Comparison of ENCODE assay signal across 20 mouse cellular contexts in the genomic region with DNA sequence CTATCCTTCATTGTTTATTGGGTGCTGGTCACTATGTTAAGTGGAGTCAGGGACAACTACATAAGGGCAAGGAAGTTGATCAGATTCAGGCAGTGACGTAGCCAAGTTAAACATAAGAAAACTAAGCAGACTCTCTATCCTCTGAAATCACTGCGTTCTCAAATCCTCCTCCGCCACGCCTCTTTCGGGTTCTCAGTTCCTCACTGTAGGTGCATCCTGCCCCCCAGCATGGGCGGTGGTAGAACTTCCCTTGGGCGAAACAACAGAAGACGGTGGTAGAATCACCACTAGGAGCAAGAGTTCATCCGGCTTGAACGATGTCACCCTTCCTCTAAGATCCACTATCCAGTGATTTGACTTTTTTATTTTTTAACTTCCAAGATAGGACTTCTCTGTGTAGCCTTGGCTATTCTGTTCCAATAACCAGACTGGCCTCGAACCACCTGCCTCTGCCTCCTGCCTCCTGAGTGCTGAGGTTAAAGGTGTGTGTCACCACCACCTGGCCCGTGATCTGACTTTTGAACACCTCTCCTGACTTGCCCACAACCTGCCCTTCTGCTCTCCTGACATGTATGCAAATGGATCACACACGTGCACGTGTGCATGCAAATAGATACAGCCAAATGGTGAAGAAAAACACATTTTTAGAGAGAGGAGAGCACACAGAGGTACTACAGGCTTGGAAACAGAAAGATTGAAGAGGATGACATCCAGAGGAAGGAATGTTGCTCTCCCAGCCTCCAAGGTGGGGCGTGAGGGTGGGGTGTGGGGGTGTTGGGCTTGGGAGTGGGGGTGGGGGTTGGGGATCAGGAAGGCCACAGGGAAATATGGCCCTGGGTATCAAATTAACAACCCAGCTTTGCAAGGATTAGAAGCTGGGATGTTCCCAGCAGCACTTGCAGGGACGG. TPM values are rescaled to one million over a fixed set of nuclear protein-coding genes. Genes with fewer than 3 reads are reported as not detected.
DNase-seq lines count a peak whose midpoint lies in the region; ATAC-seq and TF ChIP-seq lines count a peak whose summit lies in the region.
"Had no signal": no experiment of that assay in that cellular context is flagged by ENCODE, and none has a peak within 500 bp of the region (broad histone marks: within the 10 kb centered on the region; RNA-seq: fewer than 3 reads in every experiment).

No protein-coding gene starts in this region.

- H3K4me1 ChIP-seq in lung, embryonic 15.5 days = peaks cover 14% of the 10 kb centered on the region
- H3K4me1 ChIP-seq in CH12.LX (ENCODE audit: control insufficient read depth in 1 of 2, insufficient read depth in 2 of 2) = peaks cover 21 to 35% of the 10 kb centered on the region in 2 experiments
- no peaks in the 10 kb centered on the region for H3K4me1 ChIP-seq in stomach, postnatal 0 days (replicated peaks; ENCODE audit: control insufficient read depth, insufficient read depth)
- H3K4me1 ChIP-seq: embryonic facial prominence, embryonic 15.5 days; hindbrain, embryonic 12.5 days; hindbrain, embryonic 15.5 days had no signal

- H3K27me3 ChIP-seq in lung, embryonic 15.5 days = no peaks in the 10 kb centered on the region
- H3K27me3 ChIP-seq in CH12.LX (replicated peaks) = peaks cover 3% of the 10 kb centered on the region
- no peaks in the 10 kb centered on the region for H3K27me3 ChIP-seq in stomach, postnatal 0 days (ENCODE audit: control insufficient read depth, insufficient read depth, low read length)
- H3K27me3 ChIP-seq: embryonic facial prominence, embryonic 15.5 days; hindbrain, embryonic 12.5 days; hindbrain, embryonic 15.5 days; Patski had no signal

- dilution Hi-C loops in CH12.LX (cut with MboI; ENCODE audit: extremely low pct_ligation_motif_present, extremely low pct_unique_long_range_greater_than_20kb, low sequenced_read_pairs) = no loop called here

- in situ Hi-C loops in CH12.LX (cut with MboI; ENCODE audit: low pct_ligation_motif_present, low pct_unique_long_range_greater_than_20kb, low sequenced_read_pairs) = loop anchor here (10.0 kb wide), 1 partner anchor 118 kb away; no protein-coding TSS in a partner anchor

- no peak overlapping the region for H3K4me3 ChIP-seq in lung, embryonic 15.5 days
- no peak overlapping the region for H3K4me3 ChIP-seq in CH12.LX (replicated peaks in 1 of 3; ENCODE audit: low read depth in 2 of 3, low read length in 2 of 3, poor library complexity in 1 of 3)
- H3K4me3 ChIP-seq in stomach, postnatal 0 days (ENCODE audit: low read depth, low read length) = no peak overlapping the region
- H3K4me3 ChIP-seq: embryonic facial prominence, embryonic 15.5 days; hindbrain, embryonic 12.5 days; hindbrain, embryonic 15.5 days had no signal

- TF ChIP-seq EP300 in CH12.LX (IDR thresholded peaks at IDR 0.05; ENCODE audit: low read length) = peak; percentile 47; the same call in 1 of the 2 replicates
- TF ChIP-seq EP300 in stomach, postnatal 0 days (optimal IDR thresholded peaks at IDR 0.05) = no peak

- H3K36me3 ChIP-seq in lung, embryonic 15.5 days = no peaks in the 10 kb centered on the region
- no peaks in the 10 kb centered on the region for H3K36me3 ChIP-seq in CH12.LX (replicated peaks in 1 of 2; ENCODE audit: control insufficient read depth in 1 of 2, insufficient read depth in 1 of 2, low read length in 1 of 2)
- no peaks in the 10 kb centered on the region for H3K36me3 ChIP-seq in stomach, postnatal 0 days (ENCODE audit: control insufficient read depth, insufficient read depth, low read length)
- H3K36me3 ChIP-seq: embryonic facial prominence, embryonic 15.5 days; G1E; hindbrain, embryonic 12.5 days; hindbrain, embryonic 15.5 days had no signal

- H3K9ac ChIP-seq in lung, embryonic 15.5 days = no peak overlapping the region
- H3K9ac ChIP-seq in CH12.LX (ENCODE audit: insufficient read depth, low read depth) = no peak overlapping the region
- H3K9ac ChIP-seq in stomach, postnatal 0 days (ENCODE audit: low read length) = no peak overlapping the region
- H3K9ac ChIP-seq: embryonic facial prominence, embryonic 15.5 days; hindbrain, embryonic 12.5 days; hindbrain, embryonic 15.5 days had no signal

- H3K79me2 ChIP-seq in CH12.LX (replicated peaks; ENCODE audit: control insufficient read depth, extremely low read depth, insufficient read depth, poor library complexity, severe bottlenecking) = no peaks in the 10 kb centered on the region

- WGBS in lung, embryonic 15.5 days = 75% methylated on average over 16 of the region's 16 CpGs
- 69% methylated on average over 16 of the region's 16 CpGs for WGBS in stomach, postnatal 0 days

- H3K4me2 ChIP-seq in lung, embryonic 15.5 days = no peak overlapping the region
- H3K4me2 ChIP-seq in CH12.LX (ENCODE audit: insufficient read depth, low read depth, poor library complexity, severe bottlenecking) = peak overlapping the region; percentile 69
- no peak overlapping the region for H3K4me2 ChIP-seq in stomach, postnatal 0 days (replicated peaks; ENCODE audit: low read depth)
- H3K4me2 ChIP-seq: embryonic facial prominence, embryonic 15.5 days; heart, embryonic 11.5 days; hindbrain, embryonic 12.5 days; hindbrain, embryonic 15.5 days had no signal

- H3K9me3 ChIP-seq in lung, embryonic 15.5 days = no peaks in the 10 kb centered on the region
- H3K9me3 ChIP-seq in CH12.LX (replicated peaks; ENCODE audit: low read length) = no peaks in the 10 kb centered on the region
- no peaks in the 10 kb centered on the region for H3K9me3 ChIP-seq in stomach, postnatal 0 days (ENCODE audit: control insufficient read depth, low read length)
- H3K9me3 ChIP-seq: embryonic facial prominence, embryonic 15.5 days; G1E; hindbrain, embryonic 12.5 days; hindbrain, embryonic 15.5 days had no signal

- no peak for TF ChIP-seq POLR2A in CH12.LX (IDR thresholded peaks at IDR 0.05; ENCODE audit: low read depth, low read length)

- TF ChIP-seq CTCF in CH12.LX (conservative IDR thresholded peaks at IDR 0.05 in 1 of 2, IDR thresholded peaks at IDR 0.05 in 1 of 2; ENCODE audit: low read depth in 2 of 2, low read length in 2 of 2) = no peak
- no peak for TF ChIP-seq CTCF in stomach, postnatal 0 days (IDR thresholded peaks at IDR 0.05; ENCODE audit: low read depth)

- 0 out of 2 replicates have a peak overlapping the region, but pooled peaks have one; percentile 15 for H3K27ac ChIP-seq in lung, embryonic 15.5 days
- no peak overlapping the region for H3K27ac ChIP-seq in CH12.LX (ENCODE audit: insufficient read depth, low read depth)
- H3K27ac ChIP-seq in stomach, postnatal 0 days (replicated peaks) = 0 out of 2 replicates have a peak overlapping the region, but pooled peaks have one; percentile 30
- H3K27ac ChIP-seq: embryonic facial prominence, embryonic 15.5 days; hindbrain, embryonic 12.5 days; hindbrain, embryonic 15.5 days had no signal

- no peak for TF ChIP-seq RAD21 in CH12.LX (IDR thresholded peaks at IDR 0.05; ENCODE audit: low read depth, low read length)

- no peak for DNase-seq in lung, postnatal 14 days
- DNase-seq in CH12.LX (ENCODE audit: extremely low read depth) = peak; percentile 73
- DNase-seq in stomach, postnatal 0 days (ENCODE audit: low spot score) = no peak
- no peak for DNase-seq in cerebellum, postnatal 4 days (ENCODE audit: low spot score in 2 of 2)
- no peak for DNase-seq in thymus, postnatal 0 days (ENCODE audit: low spot score)
- DNase-seq: adrenal gland, postnatal 10 days; adrenal gland, postnatal 36 days; cerebellum, adult 18-20 months; cerebellum, adult 9-10 months; cerebellum, postnatal 14 days; gastrocnemius, postnatal 25 days had no signal

- ATAC-seq in lung, embryonic 15.5 days (ENCODE audit: borderline replicate concordance, extremely low read depth, low FRiP score, low TSS enrichment) = no peak
- peak; percentile 52; the same call in 1 of the 2 replicates for ATAC-seq in monocyte, adult 5-6 weeks (replicated peaks; ENCODE audit: insufficient number of reproducible peaks, low FRiP score, low TSS enrichment, poor library complexity, severe bottlenecking)
- ATAC-seq in stomach, postnatal 0 days (ENCODE audit: low FRiP score, low TSS enrichment) = peak; percentile 30; the same call in 1 of the 2 replicates
- ATAC-seq: forebrain, embryonic 14.5 days; Patski had no signal

TF ChIP-seq in CH12.LX, 34 proteins besides CTCF, POLR2A, EP300 and RAD21:
- TF ChIP-seq MAZ (IDR thresholded peaks at IDR 0.05; ENCODE audit: low read depth, low read length) = no peak
- peak; percentile 78 for TF ChIP-seq IRF4 (IDR thresholded peaks at IDR 0.05; ENCODE audit: low read depth, low read length)
- peak; percentile 98 for TF ChIP-seq BHLHE40 (IDR thresholded peaks at IDR 0.05; ENCODE audit: low read depth, low read length)

RNA-seq across cellular contexts. Expression of a gene that starts 20.7 kb away (rescaled TPM):
- 42.3 and 46.1 TPM in 2 replicates for polyA plus RNA-seq in lung, embryonic 15.5 days (2015; fragmentation: Nextera tagmentation; extraction: Ambion mirVana)
- total RNA-seq in CH12.LX (2012; rRNA removed) = 22.4 and 25.2 TPM in 2 replicates
- total RNA-seq in CH12.LX (2014; rRNA removed) = 16.6 and 22.9 TPM in 2 replicates
- 30.9 and 38.7 TPM in 2 replicates for polyA plus RNA-seq in CH12.LX (2012; ENCODE audit: insufficient read length, low read depth)
- total RNA-seq in monocyte, adult 5-6 weeks (2017) = 154 to 232 TPM (median 168 TPM) in 3 replicates
- polyA plus RNA-seq in stomach, postnatal 0 days (2015; fragmentation: Nextera tagmentation; extraction: Ambion mirVana) = 33.2 and 34.1 TPM in 2 replicates
- polyA plus RNA-seq in thymus, postnatal 0 days (2015; fragmentation: Nextera tagmentation; extraction: Ambion mirVana) = 24.8 and 26.6 TPM in 2 replicates

RNA-seq across cellular contexts. Expression of a gene that starts 39.4 kb away (rescaled TPM):
- 3.7 and 4.6 TPM in 2 replicates for polyA plus RNA-seq in lung, embryonic 15.5 days (2015; fragmentation: Nextera tagmentation; extraction: Ambion mirVana)
- total RNA-seq in CH12.LX (2012; rRNA removed) (5.2 and 13.0 TPM in 2 replicates), CH12.LX (2014; rRNA removed) (7.9 and 9.0 TPM in 2 replicates)
- 4.0 and 5.3 TPM in 2 replicates for polyA plus RNA-seq in CH12.LX (2012; ENCODE audit: insufficient read length, low read depth)
- 45.5 to 87.2 TPM (median 46.4 TPM) in 3 replicates for total RNA-seq in monocyte, adult 5-6 weeks (2017)
- 1.8 and 2.0 TPM in 2 replicates for polyA plus RNA-seq in stomach, postnatal 0 days (2015; fragmentation: Nextera tagmentation; extraction: Ambion mirVana)
- polyA plus RNA-seq in thymus, postnatal 0 days (2015; fragmentation: Nextera tagmentation; extraction: Ambion mirVana) = 1.6 and 2.5 TPM in 2 replicates
